ENCODE assay signal across 18 mouse cellular contexts in the genomic region with DNA sequence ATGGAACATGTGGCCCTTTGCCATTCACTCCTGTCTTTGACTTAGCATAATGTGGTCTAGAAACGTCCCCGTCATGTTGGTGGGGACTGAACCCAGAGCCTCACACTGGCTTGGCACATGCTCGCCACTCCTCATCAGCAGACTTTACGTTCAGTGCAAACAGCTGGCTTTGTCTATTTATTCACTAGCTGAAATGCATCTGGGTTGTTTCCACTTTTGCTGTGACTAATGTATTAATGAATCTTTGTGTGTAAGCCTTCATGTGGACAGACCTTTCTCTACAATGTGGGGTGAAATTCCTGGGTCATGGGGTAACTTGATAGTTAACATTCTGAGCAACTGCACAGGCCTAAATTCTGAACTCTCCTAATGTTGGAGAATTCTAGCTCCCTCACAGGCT.
"Had no signal": no experiment of that assay in that cellular context is flagged by ENCODE, and none has a peak within 500 bp of the region (broad histone marks: within the 10 kb centered on the region; RNA-seq: fewer than 3 reads in every experiment).

No protein-coding gene starts in this region.

- H3K9ac ChIP-seq: limb, embryonic 15.5 days; liver, embryonic 13.5 days; liver, postnatal 0 days; lung, embryonic 15.5 days; midbrain, embryonic 12.5 days; neural tube, embryonic 13.5 days had no signal

- H3K27ac ChIP-seq: layer of hippocampus, adult 2 months; limb, embryonic 15.5 days; liver, embryonic 13.5 days; lung, embryonic 15.5 days; macrophage; midbrain, embryonic 12.5 days; neural tube, embryonic 13.5 days; stomach, postnatal 0 days had no signal

- H3K4me1 ChIP-seq: liver, embryonic 13.5 days; megakaryocyte, embryonic 14.5 days had no signal

- H3K4me2 ChIP-seq: limb, embryonic 15.5 days; liver, embryonic 13.5 days; lung, embryonic 15.5 days; midbrain, embryonic 12.5 days; neural tube, embryonic 13.5 days had no signal

- H3K4me3 ChIP-seq: layer of hippocampus, adult 2 months; limb, embryonic 15.5 days; liver, embryonic 13.5 days; lung, embryonic 15.5 days; megakaryocyte, embryonic 14.5 days; midbrain, embryonic 12.5 days; neural tube, embryonic 13.5 days had no signal

- DNase-seq: kidney, adult 11 months; kidney, postnatal 10 days; kidney, postnatal 4 days; liver, embryonic 13.5 days; liver, postnatal 0 days; lung, postnatal 14 days; right cerebral cortex, adult 18-20 months; thymus, adult 18-20 months; thymus, postnatal 14 days had no signal

- ATAC-seq: liver, postnatal 0 days; midbrain, embryonic 16.5 days had no signal

- H3K27me3 ChIP-seq: limb, embryonic 15.5 days; liver, embryonic 13.5 days; lung, embryonic 15.5 days; megakaryocyte, embryonic 14.5 days; midbrain, embryonic 12.5 days; neural tube, embryonic 13.5 days had no signal

- H3K36me3 ChIP-seq: limb, embryonic 15.5 days; liver, embryonic 13.5 days; lung, embryonic 15.5 days; midbrain, embryonic 12.5 days; neural tube, embryonic 13.5 days had no signal

- H3K9me3 ChIP-seq: limb, embryonic 15.5 days; liver, embryonic 13.5 days; lung, embryonic 15.5 days; midbrain, embryonic 12.5 days; neural tube, embryonic 13.5 days had no signal
